Mouse (Mus musculus): ENCODE results near the gene Rasa1. TPM values are rescaled to one million over a fixed set of nuclear protein-coding genes. Genes with fewer than 3 reads are reported as not detected.

Rasa1 gene
- polyA plus RNA-seq, 1 experiment from 2014 or later, result 29.9 TPM

GRCm38 (mm10) chr13:85278951-85279350, 10.0 kb downstream of the Rasa1 start:
- no peak for ATAC-seq (replicated peaks; ENCODE audit: extremely low read depth, insufficient read depth, low FRiP score)
- H3K27ac ChIP-seq (ENCODE audit: low read length), result peak overlapping the region; percentile 18; the same call in 1 of the 2 replicates

GRCm38 (mm10) chr13:85274572-85274971, 14.4 kb downstream of the Rasa1 start:
- ATAC-seq (replicated peaks; ENCODE audit: extremely low read depth, insufficient read depth, low FRiP score), result no peak
- Histone ChIP-seq H3K9ac (ENCODE audit: low read length) (no peak overlapping the region), H3K27me3 (ENCODE audit: control insufficient read depth, insufficient read depth, low read length) (no peaks in the 10 kb centered on the region), H3K36me3 (ENCODE audit: control insufficient read depth, insufficient read depth) (no peaks in the 10 kb centered on the region), H3K27ac (ENCODE audit: low read length) (no peak overlapping the region), H3K4me3 (ENCODE audit: low read length) (no peak overlapping the region), H3K4me2 (ENCODE audit: low read depth, low read length) (no peak overlapping the region), H3K4me1 (ENCODE audit: control insufficient read depth, insufficient read depth, low read length) (peaks cover 7% of the 10 kb centered on the region), H3K9me3 (replicated peaks; ENCODE audit: control insufficient read depth, low read length) (no peaks in the 10 kb centered on the region)
- 91% methylated on average over 1 of the region's 1 CpGs for WGBS

More at GRCm38 (mm10) chr13:85278951-85279350, 10.0 kb downstream of the Rasa1 start:
- Histone ChIP-seq H3K4me1 (ENCODE audit: control insufficient read depth, insufficient read depth, low read length) (peaks cover 10% of the 10 kb centered on the region), H3K27me3 (ENCODE audit: control insufficient read depth, insufficient read depth, low read length) (no peaks in the 10 kb centered on the region), H3K9ac (ENCODE audit: low read length) (no peak overlapping the region), H3K9me3 (replicated peaks; ENCODE audit: control insufficient read depth, low read length) (no peaks in the 10 kb centered on the region), H3K4me2 (ENCODE audit: low read depth, low read length) (no peak overlapping the region), H3K4me3 (ENCODE audit: low read length) (no peak overlapping the region), H3K36me3 (ENCODE audit: control insufficient read depth, insufficient read depth) (no peaks in the 10 kb centered on the region)

- Histone ChIP-seq H3K9me3 (replicated peaks; ENCODE audit: control insufficient read depth, low read length) (no peaks in the 10 kb centered on the region), H3K4me1 (ENCODE audit: control insufficient read depth, insufficient read depth, low read length) (peaks cover under 1% of the 10 kb centered on the region; the same call in 1 of the 2 replicates), H3K9ac (ENCODE audit: low read length) (no peak overlapping the region), H3K36me3 (ENCODE audit: control insufficient read depth, insufficient read depth) (no peaks in the 10 kb centered on the region), H3K4me3 (ENCODE audit: low read length) (no peak overlapping the region), H3K27ac (ENCODE audit: low read length) (no peak overlapping the region), H3K27me3 (ENCODE audit: control insufficient read depth, insufficient read depth, low read length) (no peaks in the 10 kb centered on the region), H3K4me2 (ENCODE audit: low read depth, low read length) (no peak overlapping the region)
- no peak for ATAC-seq (replicated peaks; ENCODE audit: extremely low read depth, insufficient read depth, low FRiP score)
Measured at GRCm38 (mm10) chr13:85273788-85274187, 15.1 kb downstream of the Rasa1 start.

DNA sequence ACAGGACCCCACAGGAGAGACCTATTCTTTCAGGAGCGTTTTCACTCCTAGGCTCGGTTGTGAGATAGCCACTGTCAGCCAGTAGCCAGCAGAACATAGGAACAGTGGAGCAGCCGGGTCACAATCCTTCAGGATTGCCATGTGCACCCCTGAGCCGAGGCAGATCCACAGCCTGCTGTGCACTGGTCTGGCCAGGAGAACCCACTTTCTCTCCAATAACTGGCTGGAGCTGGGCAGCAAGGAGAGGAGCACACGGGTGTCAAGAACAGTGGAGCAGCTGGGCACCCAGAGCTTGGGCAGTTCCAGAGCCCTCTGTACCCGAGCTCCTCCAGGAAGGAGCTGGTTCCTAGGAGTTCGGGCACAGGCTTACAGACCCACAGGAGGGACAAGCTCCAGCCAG, 50.2 kb downstream of the Rasa1 start:
- 85% methylated on average over 7 of the region's 7 CpGs for WGBS

GRCm38 (mm10) chr13:85218656-85219055, 70.3 kb downstream of the Rasa1 start:
- H3K4me2 ChIP-seq (ENCODE audit: low read depth, low read length), result no peak overlapping the region
- WGBS, result 75% methylated on average over 4 of the region's 4 CpGs
- no peak overlapping the region for H3K9ac ChIP-seq (ENCODE audit: low read length)
- no peaks in the 10 kb centered on the region for H3K27me3 ChIP-seq (ENCODE audit: control insufficient read depth, insufficient read depth, low read length)
- peaks cover 18% of the 10 kb centered on the region for H3K36me3 ChIP-seq (ENCODE audit: control insufficient read depth, insufficient read depth)
- H3K4me1 ChIP-seq (ENCODE audit: control insufficient read depth, insufficient read depth, low read length), result no peaks in the 10 kb centered on the region
- no peak overlapping the region for H3K27ac ChIP-seq (ENCODE audit: low read length)
- no peak for ATAC-seq (replicated peaks; ENCODE audit: extremely low read depth, insufficient read depth, low FRiP score)
- no peak overlapping the region for H3K4me3 ChIP-seq (ENCODE audit: low read length)
- H3K9me3 ChIP-seq (replicated peaks; ENCODE audit: control insufficient read depth, low read length), result no peaks in the 10 kb centered on the region

More for the DNA sequence above, 50.2 kb downstream of the Rasa1 start:
- Histone ChIP-seq H3K4me2 (ENCODE audit: low read depth, low read length) (no peak overlapping the region), H3K9me3 (replicated peaks; ENCODE audit: control insufficient read depth, low read length) (no peaks in the 10 kb centered on the region), H3K27ac (ENCODE audit: low read length) (no peak overlapping the region), H3K4me3 (ENCODE audit: low read length) (no peak overlapping the region), H3K27me3 (ENCODE audit: control insufficient read depth, insufficient read depth, low read length) (no peaks in the 10 kb centered on the region), H3K36me3 (ENCODE audit: control insufficient read depth, insufficient read depth) (peaks cover 8% of the 10 kb centered on the region), H3K4me1 (ENCODE audit: control insufficient read depth, insufficient read depth, low read length) (no peaks in the 10 kb centered on the region), H3K9ac (ENCODE audit: low read length) (no peak overlapping the region)
- no peak for ATAC-seq (replicated peaks; ENCODE audit: extremely low read depth, insufficient read depth, low FRiP score)

GRCm38 (mm10) chr13:85210353-85210752, 78.6 kb downstream of the Rasa1 start:
- H3K4me3 ChIP-seq (ENCODE audit: low read length), result no peak overlapping the region
- 46% methylated on average over 1 of the region's 1 CpGs for WGBS
- no peaks in the 10 kb centered on the region for H3K27me3 ChIP-seq (ENCODE audit: control insufficient read depth, insufficient read depth, low read length)
- peaks cover 2% of the 10 kb centered on the region; the same call in 1 of the 2 replicates for H3K4me1 ChIP-seq (ENCODE audit: control insufficient read depth, insufficient read depth, low read length)
- H3K9ac ChIP-seq (ENCODE audit: low read length), result no peak overlapping the region
- ATAC-seq (replicated peaks; ENCODE audit: extremely low read depth, insufficient read depth, low FRiP score), result no peak
- H3K36me3 ChIP-seq (ENCODE audit: control insufficient read depth, insufficient read depth), result peaks cover 18% of the 10 kb centered on the region
- H3K4me2 ChIP-seq (ENCODE audit: low read depth, low read length), result no peak overlapping the region
- no peak overlapping the region for H3K27ac ChIP-seq (ENCODE audit: low read length)
- H3K9me3 ChIP-seq (replicated peaks; ENCODE audit: control insufficient read depth, low read length), result no peaks in the 10 kb centered on the region

DNA sequence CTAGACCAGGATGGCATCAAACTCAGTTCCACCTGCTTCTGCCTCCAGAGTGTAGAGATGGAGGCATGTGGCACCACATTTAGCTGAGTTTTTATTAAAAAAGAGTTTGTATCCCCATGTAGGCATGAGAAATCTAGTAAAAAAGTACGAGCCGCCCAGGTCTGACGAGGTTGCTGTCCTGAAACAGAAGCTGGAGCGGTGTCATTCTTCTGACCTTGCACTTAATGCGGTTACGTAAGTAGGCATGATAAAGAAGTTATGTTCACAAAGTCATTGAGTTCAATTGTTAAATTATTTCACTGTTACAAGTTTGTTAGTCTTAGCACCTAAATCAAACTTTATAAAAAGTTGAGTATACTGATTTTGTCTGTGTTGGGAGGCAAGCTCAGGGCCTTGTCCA, 80.3 kb downstream of the Rasa1 start:
- Histone ChIP-seq H3K36me3 (ENCODE audit: control insufficient read depth, insufficient read depth) (peaks cover 16% of the 10 kb centered on the region; the same call in 1 of the 2 replicates), H3K4me2 (ENCODE audit: low read depth, low read length) (no peak overlapping the region), H3K9ac (ENCODE audit: low read length) (no peak overlapping the region), H3K9me3 (replicated peaks; ENCODE audit: control insufficient read depth, low read length) (no peaks in the 10 kb centered on the region), H3K4me1 (ENCODE audit: control insufficient read depth, insufficient read depth, low read length) (peaks cover 2% of the 10 kb centered on the region; the same call in 1 of the 2 replicates), H3K27me3 (ENCODE audit: control insufficient read depth, insufficient read depth, low read length) (no peaks in the 10 kb centered on the region), H3K4me3 (ENCODE audit: low read length) (no peak overlapping the region), H3K27ac (ENCODE audit: low read length) (no peak overlapping the region)
- no peak for ATAC-seq (replicated peaks; ENCODE audit: extremely low read depth, insufficient read depth, low FRiP score)
- WGBS, result 77% methylated on average over 6 of the region's 6 CpGs

- no peak overlapping the region for H3K27ac ChIP-seq (ENCODE audit: low read length)
- ATAC-seq (replicated peaks; ENCODE audit: extremely low read depth, insufficient read depth, low FRiP score), result no peak
- no peak overlapping the region for H3K4me3 ChIP-seq (ENCODE audit: low read length)
- no peak overlapping the region for H3K4me2 ChIP-seq (ENCODE audit: low read depth, low read length)
- H3K9ac ChIP-seq (ENCODE audit: low read length), result no peak overlapping the region
- H3K27me3 ChIP-seq (ENCODE audit: control insufficient read depth, insufficient read depth, low read length), result no peaks in the 10 kb centered on the region
- no peaks in the 10 kb centered on the region for H3K9me3 ChIP-seq (replicated peaks; ENCODE audit: control insufficient read depth, low read length)
- H3K4me1 ChIP-seq (ENCODE audit: control insufficient read depth, insufficient read depth, low read length), result peaks cover 5% of the 10 kb centered on the region; the same call in 1 of the 2 replicates
- 60% methylated on average over 2 of the region's 2 CpGs for whole genome bisulfite sequencing
- peaks cover 17% of the 10 kb centered on the region; the same call in 1 of the 2 replicates for H3K36me3 ChIP-seq (ENCODE audit: control insufficient read depth, insufficient read depth)
Measured at GRCm38 (mm10) chr13:85207493-85207892, 81.4 kb downstream of the Rasa1 start.

DNA sequence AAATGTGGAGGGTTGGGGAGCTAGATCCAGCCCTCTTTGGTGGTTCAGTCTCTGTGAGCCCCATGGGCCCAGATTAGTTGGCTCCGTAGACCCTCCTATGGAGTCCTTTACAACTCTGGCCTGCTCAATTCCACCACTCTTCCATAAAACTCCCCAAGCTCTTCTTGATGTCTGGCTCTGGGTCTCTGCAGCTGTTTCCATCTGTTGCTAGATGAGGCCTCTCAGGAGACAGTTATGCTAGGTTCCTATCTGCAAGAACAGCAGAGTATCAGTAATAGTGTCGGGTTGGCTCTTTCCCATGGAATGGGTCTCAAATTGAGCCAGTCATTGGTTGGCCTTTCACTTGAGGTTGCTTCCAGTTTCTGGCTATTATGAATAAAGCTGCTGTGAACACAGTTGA, 97.7 kb downstream of the Rasa1 start:
- no peak for ATAC-seq (replicated peaks; ENCODE audit: extremely low read depth, insufficient read depth, low FRiP score)
- H3K4me3 ChIP-seq (ENCODE audit: low read length), result no peak overlapping the region
- H3K9ac ChIP-seq (ENCODE audit: low read length), result no peak overlapping the region
- peaks cover 8% of the 10 kb centered on the region for H3K4me1 ChIP-seq (ENCODE audit: control insufficient read depth, insufficient read depth, low read length)
- 94% methylated on average over 2 of the region's 2 CpGs for WGBS
- H3K4me2 ChIP-seq (ENCODE audit: low read depth, low read length), result no peak overlapping the region
- H3K9me3 ChIP-seq (replicated peaks; ENCODE audit: control insufficient read depth, low read length), result no peaks in the 10 kb centered on the region
- H3K27me3 ChIP-seq (ENCODE audit: control insufficient read depth, insufficient read depth, low read length), result no peaks in the 10 kb centered on the region
- H3K36me3 ChIP-seq (ENCODE audit: control insufficient read depth, insufficient read depth), result peaks cover 10% of the 10 kb centered on the region
- no peak overlapping the region for H3K27ac ChIP-seq (ENCODE audit: low read length)

All from heart, embryonic 16.5 days (tissue).